Mouse (Mus musculus) stomach, embryonic 16.5 days (tissue): Measurements from ENCODE around the gene Rae1. TPM values are rescaled to one million over a fixed set of nuclear protein-coding genes. Genes with fewer than 3 reads are reported as not detected.

Source experiments
- ATAC-seq: fragments of 200-750 bp; cut with Nextera tagmentation; 2 replicates; pipeline ENCODE4 v1.8.0; 2017; ENCODE audit warnings: moderate number of reproducible peaks, moderate TSS enrichment; ENCODE audit not compliant: insufficient read depth, low FRiP score
- H3K27ac ChIP-seq: fragments of 300-500 bp; sonication (generic); 2 replicates; pipeline ENCODE4 v1.5.1; 2014; ENCODE audit warnings: low read length
- H3K27me3 ChIP-seq: fragments of 300-500 bp; sonication (generic); 2 replicates; pipeline ENCODE4 v1.6.1; 2014; ENCODE audit warnings: low read length, control low read depth, mixed read lengths; ENCODE audit not compliant: control insufficient read depth, insufficient read depth
- H3K36me3 ChIP-seq: fragments of 300-500 bp; sonication (generic); 2 replicates; pipeline ENCODE4 v1.6.1; 2014; ENCODE audit warnings: low read length; ENCODE audit not compliant: control insufficient read depth, insufficient read depth
- H3K4me1 ChIP-seq: fragments of 300-500 bp; sonication (generic); 2 replicates; pipeline ENCODE4 v1.6.1; 2014; ENCODE audit warnings: low read length, control low read depth, mixed read lengths; ENCODE audit not compliant: control insufficient read depth, insufficient read depth
- H3K4me2 ChIP-seq: fragments of 300-500 bp; sonication (generic); 2 replicates; pipeline ENCODE4 v1.6.1; 2014; ENCODE audit warnings: low read depth, low read length, mixed read lengths
- H3K4me3 ChIP-seq: fragments of 300-500 bp; sonication (generic); replicated peaks from 2 replicates; pipeline ENCODE4 v1.5.1; 2014; ENCODE audit warnings: mild to moderate bottlenecking, low read length
- H3K9ac ChIP-seq: fragments of 300-500 bp; sonication (generic); 2 replicates; pipeline ENCODE4 v1.6.1; 2014; ENCODE audit warnings: low read length
- H3K9me3 ChIP-seq: fragments of 300-500 bp; sonication (generic); replicated peaks from 2 replicates; pipeline ENCODE4 v1.6.1; 2016; ENCODE audit warnings: low read length, control low read depth; ENCODE audit not compliant: control insufficient read depth
- WGBS: fragments of 180-500 bp; shearing (Covaris S2); extraction: QIAGEN DNeasy Blood & Tissue Kit; methylation state at CpG from one replicate; pipeline ENCODE4 v1.1.7; 2014; 5-methylcytosine and 5-hydroxymethylcytosine counted together
- polyA plus RNA-seq: library from polyadenylated mRNA; unstranded; fragments of >200 nt; fragmentation: Nextera tagmentation; extraction: Ambion mirVana; gene quantifications from 2 replicates; pipeline ENCODE4 v1.2.1, GENCODE M21; 2015

Gene Rae1
- polyA plus RNA-seq, 1 experiment from 2014 or later = 102 TPM

DNA sequence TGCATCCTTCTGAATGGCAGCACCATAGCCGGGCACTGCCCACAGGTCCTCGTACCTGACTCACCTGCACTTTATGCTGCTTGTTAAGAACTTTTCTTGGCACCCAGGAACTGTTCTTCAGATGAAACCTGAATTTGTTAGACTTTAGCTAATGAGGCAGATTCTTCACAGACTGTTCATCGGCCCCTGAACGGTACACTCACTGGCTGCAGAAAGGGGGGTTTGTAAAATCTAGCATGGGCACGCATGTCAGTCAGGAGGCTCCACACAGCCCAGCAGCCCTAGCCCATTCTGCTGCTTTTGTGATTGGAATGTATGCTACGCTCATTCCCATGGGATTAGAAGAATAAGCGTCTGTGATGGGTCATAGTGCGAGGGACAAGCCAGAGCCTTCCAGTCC lies 3.8 kb downstream of the Rae1 start:
- H3K27ac ChIP-seq = no peak overlapping the region
- 94% methylated on average over 8 of the region's 8 CpGs for WGBS
- H3K36me3 ChIP-seq = peaks cover 38% of the 10 kb centered on the region
- H3K4me2 ChIP-seq = no peak overlapping the region
- H3K4me3 ChIP-seq = no peak overlapping the region
- no peak overlapping the region for H3K9ac ChIP-seq
- H3K4me1 ChIP-seq = peaks cover 13% of the 10 kb centered on the region
- H3K9me3 ChIP-seq = no peaks in the 10 kb centered on the region
- no peaks in the 10 kb centered on the region for H3K27me3 ChIP-seq
- no peak for ATAC-seq

DNA sequence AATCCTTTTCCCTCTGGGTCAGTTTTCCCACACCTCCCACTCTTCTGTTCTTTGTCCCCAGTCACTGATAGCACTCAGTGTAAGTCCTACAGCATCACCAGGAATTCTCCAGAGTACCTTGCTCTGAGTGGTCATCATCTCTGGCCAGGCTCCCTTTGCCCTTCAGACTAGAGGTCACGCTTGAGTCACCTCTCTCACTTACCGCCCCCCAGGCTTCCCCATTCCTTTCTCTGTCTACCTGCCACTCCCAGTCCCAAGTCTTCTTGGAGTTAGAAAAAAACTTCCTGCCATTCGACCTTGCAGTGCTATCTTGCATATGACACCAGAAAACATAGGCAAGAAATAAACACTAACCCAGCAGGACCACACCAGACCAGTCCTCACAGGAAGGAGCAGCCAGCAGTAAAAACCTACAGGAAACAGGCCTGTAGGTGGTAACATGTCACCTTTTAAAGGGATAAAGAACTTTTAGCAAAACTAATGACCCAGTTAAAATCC lies 10.4 kb downstream of the Rae1 start:
- peaks cover 60% of the 10 kb centered on the region for H3K36me3 ChIP-seq
- H3K4me2 ChIP-seq = no peak overlapping the region
- H3K9me3 ChIP-seq = no peaks in the 10 kb centered on the region
- H3K4me3 ChIP-seq = no peak overlapping the region
- WGBS = 67% methylated on average over 3 of the region's 3 CpGs
- no peak for ATAC-seq
- H3K27me3 ChIP-seq = no peaks in the 10 kb centered on the region
- no peak overlapping the region for H3K27ac ChIP-seq
- no peak overlapping the region for H3K9ac ChIP-seq
- H3K4me1 ChIP-seq = no peaks in the 10 kb centered on the region

DNA sequence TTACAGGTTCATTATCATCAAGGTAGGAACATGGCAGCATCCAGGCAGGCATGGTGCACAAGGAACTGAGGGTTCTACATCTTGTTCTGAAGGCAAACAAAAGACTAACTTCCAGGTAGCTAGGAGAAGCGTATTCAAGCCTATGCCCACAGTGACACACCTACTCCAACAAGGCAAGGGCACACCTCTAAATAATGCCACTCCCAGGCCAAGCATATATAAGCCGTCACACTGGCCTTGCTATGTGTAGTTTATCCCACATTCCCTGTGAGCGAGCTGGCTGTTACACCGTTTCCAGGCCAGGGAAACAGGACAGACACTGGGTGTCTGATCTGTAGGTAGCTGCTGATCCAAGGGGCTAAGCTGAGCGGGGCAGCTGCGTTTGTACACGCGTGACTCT lies 11.5 kb downstream of the Rae1 start:
- peak; percentile 67; the same call in 1 of the 2 replicates for ATAC-seq
- peaks cover 56% of the 10 kb centered on the region for H3K36me3 ChIP-seq
- WGBS = 84% methylated on average over 8 of the region's 8 CpGs

DNA sequence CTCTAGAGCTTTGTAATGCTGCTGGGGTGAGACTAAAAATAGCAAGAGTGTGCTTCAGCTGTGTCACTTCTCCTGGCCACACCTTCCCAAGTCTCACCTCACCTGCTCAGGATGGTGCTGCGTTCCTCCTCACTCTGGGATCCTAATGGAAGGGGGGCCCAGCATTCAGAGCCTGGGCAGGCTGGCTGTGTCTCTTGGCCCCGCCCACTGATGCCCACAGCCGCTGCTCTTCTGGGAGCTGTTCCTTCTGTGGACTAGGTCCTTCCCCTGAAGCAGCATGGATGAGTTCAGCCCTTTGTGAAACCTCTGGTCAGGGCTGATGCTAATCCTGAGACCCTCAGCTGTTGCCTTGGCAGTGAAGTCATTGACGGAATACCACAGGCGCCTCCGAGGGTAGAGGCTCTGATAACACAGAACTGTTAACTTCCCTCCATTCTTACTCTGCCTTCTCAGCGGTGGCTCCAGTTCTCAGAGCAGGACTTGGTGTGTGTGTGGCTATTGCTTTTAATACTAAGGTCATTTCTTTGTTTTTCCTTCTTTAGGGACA lies 14.9 kb downstream of the Rae1 start:
- Histone ChIP-seq H3K4me2 (no peak overlapping the region), H3K4me3 (no peak overlapping the region), H3K27me3 (no peaks in the 10 kb centered on the region), H3K4me1 (peaks cover 12% of the 10 kb centered on the region), H3K9me3 (no peaks in the 10 kb centered on the region), H3K36me3 (peaks cover 32% of the 10 kb centered on the region), H3K27ac (no peak overlapping the region), H3K9ac (no peak overlapping the region)
- 71% methylated on average over 7 of the region's 7 CpGs for WGBS
- ATAC-seq = no peak

More for the DNA sequence above, 11.5 kb downstream of the Rae1 start:
- H3K9ac ChIP-seq = no peak overlapping the region
- H3K4me3 ChIP-seq = no peak overlapping the region
- no peaks in the 10 kb centered on the region for H3K27me3 ChIP-seq
- no peaks in the 10 kb centered on the region for H3K4me1 ChIP-seq
- H3K4me2 ChIP-seq = no peak overlapping the region
- H3K27ac ChIP-seq = no peak overlapping the region
- no peaks in the 10 kb centered on the region for H3K9me3 ChIP-seq

DNA sequence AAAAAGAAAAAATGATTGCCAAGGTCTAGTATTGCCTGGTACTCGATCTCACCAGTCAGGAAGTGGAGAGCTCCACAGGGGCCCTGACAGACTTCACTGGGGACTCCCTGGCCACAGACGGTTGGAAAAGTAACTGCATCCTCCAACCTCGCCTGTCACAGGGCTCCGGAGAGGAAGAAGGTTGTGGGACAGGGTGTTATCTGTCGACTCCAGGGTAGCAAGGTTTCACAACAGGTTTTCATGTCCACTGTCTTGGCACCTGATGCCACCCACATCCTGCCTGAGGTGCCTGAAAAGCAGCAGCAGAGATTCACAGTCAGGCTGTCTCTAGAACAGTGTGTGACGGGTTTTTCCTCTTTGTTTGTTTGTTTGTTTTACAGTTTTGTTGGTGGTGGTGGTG lies 18.0 kb downstream of the Rae1 start:
- H3K4me1 ChIP-seq = peaks cover 30% of the 10 kb centered on the region
- H3K4me2 ChIP-seq = no peak overlapping the region
- peaks cover 11% of the 10 kb centered on the region; the same call in 1 of the 2 replicates for H3K36me3 ChIP-seq
- H3K27ac ChIP-seq = no peak overlapping the region
- no peaks in the 10 kb centered on the region for H3K9me3 ChIP-seq
- ATAC-seq = no peak
- H3K4me3 ChIP-seq = no peak overlapping the region
- 43% methylated on average over 6 of the region's 6 CpGs for WGBS
- H3K9ac ChIP-seq = no peak overlapping the region
- no peaks in the 10 kb centered on the region for H3K27me3 ChIP-seq

DNA sequence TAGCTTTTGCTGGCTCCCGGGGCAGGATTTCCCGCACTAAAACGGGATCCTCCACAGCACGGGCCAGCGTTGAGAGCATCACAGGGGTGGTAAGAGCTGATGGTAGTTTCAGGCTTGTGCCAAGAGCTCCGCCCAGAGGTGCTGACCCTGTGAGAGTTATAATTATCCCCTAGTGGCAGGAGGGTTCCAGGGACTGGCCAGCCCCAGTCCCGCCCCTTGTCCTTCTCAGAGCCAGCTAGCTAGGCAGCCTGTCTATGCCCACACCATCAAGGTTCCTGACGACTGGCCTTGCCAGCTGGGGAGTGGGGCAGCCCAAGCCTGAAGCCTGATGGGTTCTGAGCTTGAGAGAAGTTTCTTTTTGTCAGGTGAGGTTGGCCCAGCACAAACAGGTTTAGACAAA lies 18.7 kb downstream of the Rae1 start:
- Histone ChIP-seq H3K4me3 (no peak overlapping the region), H3K36me3 (peaks cover 7% of the 10 kb centered on the region; the same call in 1 of the 2 replicates), H3K4me2 (no peak overlapping the region; the same call in 1 of the 2 replicates), H3K9me3 (no peaks in the 10 kb centered on the region), H3K27me3 (no peaks in the 10 kb centered on the region), H3K27ac (no peak overlapping the region), H3K9ac (0 out of 2 replicates have a peak overlapping the region, but pooled peaks have one; percentile 33), H3K4me1 (peaks cover 37% of the 10 kb centered on the region)
- ATAC-seq = 0 out of 2 replicates have a peak, but pooled peaks have one; percentile 5
- WGBS = 27% methylated on average over 8 of the region's 8 CpGs

DNA sequence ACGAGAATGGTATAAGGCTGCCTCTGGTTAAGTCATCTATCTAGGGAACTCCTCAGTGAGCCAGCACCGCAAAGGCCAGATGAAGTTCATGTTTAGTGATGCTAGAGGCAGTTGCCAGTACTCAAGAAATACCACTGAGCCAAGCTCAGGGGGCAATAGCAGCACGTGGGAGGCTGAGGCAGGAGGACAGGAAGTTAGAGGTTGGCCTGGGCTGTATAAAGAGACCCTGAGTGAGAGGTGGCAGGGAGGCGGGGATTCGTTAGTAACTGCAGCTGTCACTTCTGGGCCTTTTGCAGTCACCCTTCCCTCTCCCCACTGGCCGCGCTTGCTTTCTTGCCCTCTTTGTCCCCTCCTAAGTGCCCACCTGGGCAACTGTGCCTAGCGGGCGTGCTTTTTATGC lies 19.4 kb downstream of the Rae1 start:
- peaks cover 3% of the 10 kb centered on the region; the same call in 1 of the 2 replicates for H3K36me3 ChIP-seq
- no peak overlapping the region for H3K27ac ChIP-seq
- H3K4me2 ChIP-seq = peak overlapping the region; percentile 94
- no peak for ATAC-seq
- H3K4me1 ChIP-seq = peaks cover 43% of the 10 kb centered on the region
- 19% methylated on average over 9 of the region's 9 CpGs for WGBS
- no peaks in the 10 kb centered on the region for H3K9me3 ChIP-seq
- H3K27me3 ChIP-seq = no peaks in the 10 kb centered on the region
- H3K9ac ChIP-seq = peak overlapping the region; percentile 59
- H3K4me3 ChIP-seq = peak overlapping the region; percentile 44

DNA sequence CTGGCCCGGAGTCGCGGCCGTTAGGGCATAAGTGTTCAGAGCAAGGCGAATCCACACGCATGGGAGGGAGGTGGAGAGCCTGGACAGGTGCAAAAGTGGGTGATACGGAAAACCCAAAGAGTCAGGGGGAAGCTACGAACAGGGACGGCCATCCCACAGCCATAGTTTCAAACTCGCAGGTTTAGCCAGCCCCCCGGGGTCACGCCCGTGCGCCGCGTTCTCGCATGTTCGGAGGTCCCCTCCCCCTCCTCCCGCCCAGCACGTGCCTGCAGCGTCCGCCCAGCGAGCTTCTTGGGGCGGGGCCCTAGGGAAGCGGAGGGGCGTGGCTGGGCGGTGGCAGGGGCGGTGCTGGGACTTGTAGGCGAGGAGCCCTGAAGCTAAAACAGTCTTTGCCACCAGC lies 19.9 kb downstream of the Rae1 start:
- peak overlapping the region; percentile 94 for H3K4me2 ChIP-seq
- peak; percentile 86; the same call in 1 of the 2 replicates for ATAC-seq
- no peaks in the 10 kb centered on the region for H3K9me3 ChIP-seq
- H3K36me3 ChIP-seq = no peaks in the 10 kb centered on the region
- H3K4me1 ChIP-seq = peaks cover 48% of the 10 kb centered on the region
- 0% methylated on average over 29 of the region's 29 CpGs for whole genome bisulfite sequencing
- peak overlapping the region; percentile 44 for H3K4me3 ChIP-seq
- H3K27ac ChIP-seq = no peak overlapping the region
- no peaks in the 10 kb centered on the region for H3K27me3 ChIP-seq
- H3K9ac ChIP-seq = peak overlapping the region; percentile 59

DNA sequence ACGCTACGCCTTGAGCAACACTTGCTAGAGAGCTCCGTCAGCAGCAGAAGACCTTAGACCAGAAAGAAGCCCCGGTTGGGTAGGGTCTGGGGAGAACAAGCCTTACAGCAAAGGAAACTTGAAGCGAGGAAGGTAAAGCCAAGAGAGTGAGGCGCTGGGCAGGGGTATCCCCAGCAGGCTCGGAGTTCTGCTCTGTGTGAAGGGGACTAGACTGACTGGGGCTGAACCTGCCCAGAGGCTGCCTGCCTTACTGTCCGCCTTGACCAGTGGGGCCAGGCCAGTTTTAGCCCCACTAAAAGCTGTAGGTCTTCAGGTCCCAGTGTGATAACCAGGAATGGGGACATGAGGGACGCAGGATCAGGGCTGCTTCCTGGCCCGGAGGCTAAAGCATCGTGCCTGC lies 20.5 kb downstream of the Rae1 start, which contains the start of gene Rbm38:
Gene Rbm38 (plus strand): TSS at position 69 of the 400 bp plus-strand sequence.
- ATAC-seq = no peak
- peak within 1 kb of the TSS; percentile 85 for H3K4me3 ChIP-seq
- H3K9me3 ChIP-seq = no peaks in the 10 kb centered on the region
- no peaks in the 10 kb centered on the region for H3K27me3 ChIP-seq
- H3K4me2 ChIP-seq = peak within 1 kb of the TSS; percentile 94
- H3K36me3 ChIP-seq = no peaks in the 10 kb centered on the region
- peaks cover 54% of the 10 kb centered on the region for H3K4me1 ChIP-seq
- peak within 1 kb of the TSS; percentile 59 for H3K9ac ChIP-seq
- WGBS = 39% methylated on average over 11 of the region's 11 CpGs
- no peak within 1 kb of the TSS for H3K27ac ChIP-seq
